Mouse (Mus musculus): ENCODE measurements at regions not wholly inside any gene's neighbourhood (a gene's known extent, or its start where the extent isn't known, plus 50 kb on each side); places are given as distances from the start of the nearest gene placed in this dataset.

DNA sequence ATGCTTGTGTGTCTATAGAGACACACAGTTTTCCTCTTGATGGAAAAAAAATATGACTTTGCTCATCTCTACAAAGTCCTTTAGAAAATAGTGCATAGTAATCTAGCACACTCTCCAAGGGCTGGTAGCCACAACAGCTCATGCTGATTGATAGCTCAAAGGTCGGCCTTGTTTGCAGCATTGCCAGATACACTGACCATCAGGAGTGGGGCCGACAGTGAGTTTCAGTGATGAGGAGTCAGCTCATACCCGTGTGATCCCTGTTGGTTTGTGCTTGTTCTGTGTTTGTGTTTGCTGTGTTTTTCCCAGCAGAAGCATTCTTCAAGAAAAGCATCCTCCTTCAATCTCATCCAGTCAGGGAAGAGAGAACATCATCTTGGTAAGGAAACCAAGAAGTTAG is 220.1 kb upstream of the Map3k7 start:
- Histone ChIP-seq H3K4me1 (ENCODE audit: control insufficient read depth, insufficient read depth, insufficient read length, low read length) (no peaks in the 10 kb centered on the region), H3K27me3 (ENCODE audit: control insufficient read depth, insufficient read depth, low read length) (no peaks in the 10 kb centered on the region), H3K4me3 (ENCODE audit: low read depth, low read length) (no peak overlapping the region), H3K36me3 (ENCODE audit: control insufficient read depth, insufficient read depth, low read length) (no peaks in the 10 kb centered on the region), H3K27ac (ENCODE audit: insufficient read depth, low read depth, low read length) (no peak overlapping the region)
- no peak for TF ChIP-seq CTCF (IDR thresholded peaks at IDR 0.05; ENCODE audit: extremely low read depth, insufficient read length, insufficient replicate concordance, low read depth, low read length)
- TF ChIP-seq POLR2A (IDR thresholded peaks at IDR 0.05; ENCODE audit: low read depth, low read length), result no peak
- WGBS, result 71% methylated on average over 3 of the region's 3 CpGs

DNA sequence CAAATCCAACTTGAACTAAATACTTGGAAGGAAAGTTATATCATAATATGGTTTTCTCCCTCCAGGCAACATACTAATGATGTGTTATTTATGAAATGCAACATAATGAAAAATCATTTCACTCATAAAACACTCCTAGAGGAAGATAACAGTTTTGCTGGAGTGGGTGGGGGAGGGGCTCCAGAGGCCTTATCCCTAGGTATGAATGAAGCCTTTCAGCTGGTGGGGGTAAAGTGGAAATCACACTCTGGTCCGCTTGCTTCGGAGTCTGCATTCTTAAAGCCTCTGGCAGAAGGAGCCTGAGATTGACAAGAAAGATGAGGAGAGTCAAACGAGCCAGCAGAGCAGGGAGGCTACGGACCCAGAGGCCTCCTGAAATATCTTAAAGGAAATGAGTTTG is 219.5 kb upstream of the Map3k7 start:
- no peak for TF ChIP-seq CTCF (IDR thresholded peaks at IDR 0.05; ENCODE audit: extremely low read depth, insufficient read length, insufficient replicate concordance, low read depth, low read length)
- no peak for TF ChIP-seq POLR2A (IDR thresholded peaks at IDR 0.05; ENCODE audit: low read depth, low read length)
- no peaks in the 10 kb centered on the region for H3K27me3 ChIP-seq (ENCODE audit: control insufficient read depth, insufficient read depth, low read length)
- no peak overlapping the region for H3K27ac ChIP-seq (ENCODE audit: insufficient read depth, low read depth, low read length)
- H3K4me1 ChIP-seq (ENCODE audit: control insufficient read depth, insufficient read depth, insufficient read length, low read length), result no peaks in the 10 kb centered on the region
- WGBS, result 72% methylated on average over 4 of the region's 4 CpGs
- no peaks in the 10 kb centered on the region for H3K36me3 ChIP-seq (ENCODE audit: control insufficient read depth, insufficient read depth, low read length)
- H3K4me3 ChIP-seq (ENCODE audit: low read depth, low read length), result no peak overlapping the region

DNA sequence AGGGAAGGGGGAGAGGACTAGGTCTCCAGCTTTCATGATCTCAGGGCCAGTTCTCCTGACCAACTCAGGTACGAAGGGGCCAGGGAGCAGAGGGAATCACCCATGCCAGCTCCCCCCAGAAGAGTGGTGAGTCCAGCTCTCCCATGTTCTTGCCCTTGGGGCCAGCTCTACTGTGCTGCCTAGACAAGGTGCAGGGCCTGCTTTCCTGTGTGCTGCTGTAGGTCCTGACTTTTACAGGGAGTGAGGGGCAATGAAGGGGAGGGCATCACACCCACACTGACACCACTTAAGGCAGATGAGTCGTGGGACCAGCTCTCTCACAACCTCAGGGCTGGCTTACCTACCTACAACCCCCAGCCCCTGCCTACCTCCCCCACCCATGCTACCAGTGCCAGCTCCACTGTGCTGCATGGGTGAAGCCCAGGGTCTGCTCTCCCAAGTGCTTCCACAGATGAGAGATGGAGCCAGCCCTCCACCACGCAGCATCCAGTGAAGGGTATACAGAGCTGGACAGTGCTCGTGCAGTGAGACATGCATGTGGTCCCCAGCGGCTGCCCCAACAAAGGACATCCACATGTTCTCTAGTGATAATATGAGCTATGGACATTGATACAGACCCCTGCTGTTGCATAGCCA is 210.1 kb upstream of the Map3k7 start:
- Histone ChIP-seq H3K36me3 (ENCODE audit: control insufficient read depth, insufficient read depth, low read length) (no peaks in the 10 kb centered on the region), H3K27ac (ENCODE audit: insufficient read depth, low read depth, low read length) (no peak overlapping the region), H3K27me3 (ENCODE audit: control insufficient read depth, insufficient read depth, low read length) (no peaks in the 10 kb centered on the region), H3K4me1 (ENCODE audit: control insufficient read depth, insufficient read depth, insufficient read length, low read length) (no peaks in the 10 kb centered on the region), H3K4me3 (ENCODE audit: low read depth, low read length) (no peak overlapping the region)
- WGBS, result 85% methylated on average over 5 of the region's 5 CpGs
- TF ChIP-seq CTCF (IDR thresholded peaks at IDR 0.05; ENCODE audit: extremely low read depth, insufficient read length, insufficient replicate concordance, low read depth, low read length), result no peak
- TF ChIP-seq POLR2A (IDR thresholded peaks at IDR 0.05; ENCODE audit: low read depth, low read length), result no peak

DNA sequence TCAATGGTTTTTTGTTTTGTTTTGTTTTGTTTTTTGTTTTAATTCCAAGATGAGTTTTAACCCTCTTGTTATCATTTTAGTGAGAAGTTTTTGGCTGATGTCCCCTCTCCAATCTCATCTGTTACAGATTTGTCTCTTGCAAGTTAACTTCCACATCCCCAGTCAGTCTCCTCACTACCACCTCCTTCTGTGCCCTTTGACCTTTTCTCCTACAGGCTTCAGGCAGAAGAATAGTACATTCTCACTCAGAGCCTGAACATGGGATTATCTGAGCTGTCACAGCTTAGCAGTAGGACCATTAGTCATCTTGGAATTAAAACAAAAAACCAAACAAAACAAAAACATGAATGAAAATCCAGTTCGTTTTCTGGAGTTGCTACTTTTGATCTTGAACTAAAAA is 206.8 kb upstream of the Map3k7 start:
- no peaks in the 10 kb centered on the region for H3K27me3 ChIP-seq (ENCODE audit: control insufficient read depth, insufficient read depth, low read length)
- no peaks in the 10 kb centered on the region for H3K36me3 ChIP-seq (ENCODE audit: control insufficient read depth, insufficient read depth, low read length)
- no peaks in the 10 kb centered on the region for H3K4me1 ChIP-seq (ENCODE audit: control insufficient read depth, insufficient read depth, insufficient read length, low read length)
- TF ChIP-seq POLR2A (IDR thresholded peaks at IDR 0.05; ENCODE audit: low read depth, low read length) (no peak), CTCF (IDR thresholded peaks at IDR 0.05; ENCODE audit: extremely low read depth, insufficient read length, insufficient replicate concordance, low read depth, low read length) (no peak)
- WGBS, result 45% methylated on average over 1 of the region's 1 CpGs
- H3K27ac ChIP-seq (ENCODE audit: insufficient read depth, low read depth, low read length), result no peak overlapping the region
- no peak overlapping the region for H3K4me3 ChIP-seq (ENCODE audit: low read depth, low read length)

DNA sequence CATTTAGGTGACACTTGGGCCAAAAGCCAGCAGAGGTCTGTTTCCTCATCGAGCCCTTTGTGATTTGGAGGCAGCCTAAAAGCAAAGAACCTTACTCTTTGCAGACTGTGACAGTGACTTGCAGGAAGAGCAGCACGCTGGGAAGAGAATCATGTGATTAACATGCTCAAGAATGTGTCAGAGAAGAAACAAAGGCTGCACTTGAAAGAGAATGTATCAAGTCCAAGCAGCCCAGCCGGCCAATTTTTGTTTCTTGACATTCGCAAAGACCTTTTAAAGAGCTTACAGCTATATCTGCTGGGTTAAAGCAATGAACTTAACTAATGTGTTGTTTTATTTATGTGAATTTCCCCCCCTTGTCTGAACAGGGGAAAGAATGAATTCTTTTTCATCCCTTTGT is 203.8 kb upstream of the Map3k7 start:
- WGBS, result 66% methylated on average over 4 of the region's 4 CpGs
- Histone ChIP-seq H3K4me1 (ENCODE audit: control insufficient read depth, insufficient read depth, insufficient read length, low read length) (no peaks in the 10 kb centered on the region), H3K27me3 (ENCODE audit: control insufficient read depth, insufficient read depth, low read length) (no peaks in the 10 kb centered on the region), H3K36me3 (ENCODE audit: control insufficient read depth, insufficient read depth, low read length) (no peaks in the 10 kb centered on the region), H3K4me3 (ENCODE audit: low read depth, low read length) (no peak overlapping the region), H3K27ac (ENCODE audit: insufficient read depth, low read depth, low read length) (no peak overlapping the region)
- TF ChIP-seq POLR2A (IDR thresholded peaks at IDR 0.05; ENCODE audit: low read depth, low read length) (no peak), CTCF (IDR thresholded peaks at IDR 0.05; ENCODE audit: extremely low read depth, insufficient read length, insufficient replicate concordance, low read depth, low read length) (no peak)

DNA sequence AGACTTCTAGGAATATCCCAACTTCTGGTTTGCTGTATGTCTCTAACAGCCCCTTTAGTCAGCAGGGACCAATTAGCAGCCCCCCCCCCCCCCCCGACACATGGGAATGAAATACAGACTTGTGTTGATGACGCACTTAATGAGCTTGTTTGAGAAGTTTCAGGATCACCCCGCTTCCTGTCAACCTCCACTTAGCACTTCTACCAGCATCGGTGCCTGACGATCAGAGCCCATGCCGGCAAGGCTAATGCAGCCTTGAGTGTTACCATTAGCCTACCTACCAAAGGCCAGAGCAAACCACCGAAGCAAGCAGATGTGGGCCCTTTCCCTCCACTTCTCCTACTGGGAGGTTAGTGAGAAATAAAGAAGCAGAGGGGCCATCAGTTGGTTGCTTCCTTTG is 201.7 kb upstream of the Map3k7 start:
- Histone ChIP-seq H3K27ac (ENCODE audit: insufficient read depth, low read depth, low read length) (no peak overlapping the region), H3K4me1 (ENCODE audit: control insufficient read depth, insufficient read depth, insufficient read length, low read length) (no peaks in the 10 kb centered on the region), H3K36me3 (ENCODE audit: control insufficient read depth, insufficient read depth, low read length) (no peaks in the 10 kb centered on the region), H3K4me3 (ENCODE audit: low read depth, low read length) (no peak overlapping the region), H3K27me3 (ENCODE audit: control insufficient read depth, insufficient read depth, low read length) (no peaks in the 10 kb centered on the region)
- no peak for TF ChIP-seq CTCF (IDR thresholded peaks at IDR 0.05; ENCODE audit: extremely low read depth, insufficient read length, insufficient replicate concordance, low read depth, low read length)
- no peak for TF ChIP-seq POLR2A (IDR thresholded peaks at IDR 0.05; ENCODE audit: low read depth, low read length)
- 77% methylated on average over 7 of the region's 7 CpGs for WGBS

DNA sequence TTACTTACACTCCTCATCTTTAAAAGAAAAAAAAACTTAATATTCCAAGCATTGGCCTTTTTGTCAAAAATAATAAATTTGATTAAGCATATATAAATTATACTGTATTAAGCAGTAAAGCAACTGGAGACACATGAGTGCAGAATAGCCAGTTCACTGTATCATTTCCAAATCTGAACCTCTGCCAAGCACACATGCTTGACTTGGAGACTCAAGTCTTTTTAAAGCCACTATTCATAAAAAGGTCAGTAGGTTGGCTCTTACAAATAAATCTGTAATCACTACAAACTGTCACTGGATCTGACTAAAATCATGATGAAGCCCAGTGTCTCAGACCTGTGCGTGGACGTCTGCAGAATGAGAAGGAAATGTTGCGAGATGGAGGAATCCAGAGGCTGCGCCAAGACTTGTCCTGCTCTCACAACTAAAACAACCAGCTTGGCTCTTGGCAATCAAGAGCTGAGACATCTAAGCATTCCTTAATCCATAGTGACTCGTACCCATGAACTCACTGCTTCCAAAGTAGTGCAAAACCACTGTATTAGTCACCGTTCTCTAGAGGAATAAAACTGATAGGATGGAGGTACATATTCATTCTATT is 195.8 kb upstream of the Map3k7 start:
- no peaks in the 10 kb centered on the region for H3K27me3 ChIP-seq (ENCODE audit: control insufficient read depth, insufficient read depth, low read length)
- no peaks in the 10 kb centered on the region for H3K4me1 ChIP-seq (ENCODE audit: control insufficient read depth, insufficient read depth, insufficient read length, low read length)
- TF ChIP-seq CTCF (IDR thresholded peaks at IDR 0.05; ENCODE audit: extremely low read depth, insufficient read length, insufficient replicate concordance, low read depth, low read length) (no peak), POLR2A (IDR thresholded peaks at IDR 0.05; ENCODE audit: low read depth, low read length) (no peak)
- no peak overlapping the region for H3K27ac ChIP-seq (ENCODE audit: insufficient read depth, low read depth, low read length)
- 76% methylated on average over 6 of the region's 6 CpGs for WGBS
- H3K4me3 ChIP-seq (ENCODE audit: low read depth, low read length), result no peak overlapping the region
- H3K36me3 ChIP-seq (ENCODE audit: control insufficient read depth, insufficient read depth, low read length), result no peaks in the 10 kb centered on the region
